Mouse (Mus musculus): Measurements from ENCODE around the gene Ppp4r2.

The Ppp4r2 gene

DNA sequence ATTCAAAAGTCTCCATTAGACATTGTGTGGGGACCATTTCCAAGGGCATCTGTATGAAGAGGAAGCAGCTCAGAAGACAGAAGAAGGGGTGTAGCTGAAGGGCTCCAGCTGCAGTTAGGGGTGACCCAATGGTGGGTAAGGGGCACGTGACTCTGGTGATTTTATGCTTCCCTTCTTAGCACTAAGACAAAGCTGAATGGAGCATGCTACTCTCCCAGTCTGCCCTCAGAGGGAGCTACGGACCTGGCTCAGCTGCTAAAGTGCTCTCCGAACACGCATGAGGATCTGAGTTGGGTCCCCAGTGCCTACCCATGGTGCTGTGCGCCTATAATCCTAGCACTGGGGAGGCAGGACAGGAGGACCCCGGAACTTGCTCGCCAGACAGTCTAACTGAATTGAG lies 52.0 kb downstream of the Ppp4r2 start:
- no peak for DNase-seq

DNA sequence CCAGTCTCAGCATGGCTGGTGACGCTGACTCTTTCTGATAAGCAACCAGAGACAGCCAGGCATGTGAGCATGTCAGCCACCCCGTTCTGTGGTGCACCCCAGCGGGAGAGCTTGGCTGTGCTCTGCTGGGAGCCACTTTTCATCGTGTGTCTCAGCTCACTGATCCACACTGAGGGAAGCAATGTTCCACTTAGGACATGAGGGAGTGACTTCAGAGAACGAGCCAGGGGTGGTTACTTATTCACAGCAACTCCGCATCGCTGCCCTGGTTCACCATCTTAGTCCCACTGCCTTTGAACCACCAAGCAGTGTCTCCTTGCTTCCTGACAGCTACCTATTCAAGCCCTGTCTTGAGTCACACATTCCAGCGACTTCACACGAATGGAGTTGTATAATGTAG lies 53.6 kb downstream of the Ppp4r2 start:
- no peak for DNase-seq

DNA sequence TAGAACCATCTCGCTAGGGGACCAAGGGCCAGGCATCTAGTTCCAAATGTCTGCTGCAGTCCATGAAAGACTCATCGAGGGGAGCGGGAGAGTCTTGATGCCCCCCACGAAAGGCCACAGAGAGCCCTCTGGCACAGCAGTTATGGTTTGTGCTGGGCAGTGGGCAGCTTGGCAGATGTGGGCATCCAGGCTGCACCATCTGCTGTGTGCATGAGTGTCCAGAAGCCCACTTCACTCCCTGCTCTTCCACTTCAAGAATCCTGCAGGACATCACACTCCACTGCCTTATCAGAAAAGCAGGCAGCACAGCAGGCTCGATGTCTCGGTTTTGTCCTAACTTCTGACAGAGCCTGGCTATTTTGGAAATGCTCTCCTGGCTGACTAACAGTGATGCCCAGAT lies 55.9 kb downstream of the Ppp4r2 start:
- no peak for DNase-seq

DNA sequence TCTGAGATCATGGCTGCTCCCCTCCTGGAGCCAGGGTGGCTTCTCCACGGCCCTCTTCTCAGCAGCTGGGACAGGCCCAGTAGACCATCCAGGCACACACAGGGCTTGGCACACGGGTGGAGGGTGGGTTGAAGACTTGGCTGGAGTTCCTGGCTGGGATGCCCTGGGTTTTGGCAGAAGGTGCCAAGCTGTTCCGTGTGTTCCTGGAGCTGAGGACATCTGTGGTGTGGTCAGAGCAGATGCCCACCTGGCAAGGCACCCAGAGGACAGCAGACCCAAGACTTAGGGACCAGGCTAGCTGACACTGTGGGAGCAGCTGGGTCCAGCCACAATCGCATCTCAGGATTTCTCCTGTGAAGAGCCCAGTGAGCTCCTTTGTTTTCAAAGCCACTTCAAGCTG lies 59.1 kb downstream of the Ppp4r2 start:
- DNase-seq: no peak

DNA sequence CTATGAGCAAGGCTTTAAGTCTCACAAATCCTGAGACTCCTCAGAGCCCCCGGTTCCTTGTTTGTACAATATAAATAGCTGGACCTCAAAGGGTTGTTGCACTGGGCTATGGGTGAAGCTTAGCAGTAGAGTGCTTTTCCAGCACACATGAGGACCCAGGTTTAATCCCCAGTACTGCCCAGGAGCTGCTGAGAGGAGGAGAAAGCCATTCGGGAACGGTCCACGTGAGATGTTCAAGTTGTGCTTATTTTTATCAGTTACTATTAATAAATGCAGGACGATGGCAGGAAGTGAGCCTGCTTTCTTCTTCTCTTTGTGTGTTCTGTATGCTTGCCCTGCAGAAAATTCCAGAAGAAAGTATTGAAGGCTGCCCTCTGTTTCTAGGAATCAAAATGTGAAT lies 59.7 kb downstream of the Ppp4r2 start:
- DNase-seq: no peak

DNA sequence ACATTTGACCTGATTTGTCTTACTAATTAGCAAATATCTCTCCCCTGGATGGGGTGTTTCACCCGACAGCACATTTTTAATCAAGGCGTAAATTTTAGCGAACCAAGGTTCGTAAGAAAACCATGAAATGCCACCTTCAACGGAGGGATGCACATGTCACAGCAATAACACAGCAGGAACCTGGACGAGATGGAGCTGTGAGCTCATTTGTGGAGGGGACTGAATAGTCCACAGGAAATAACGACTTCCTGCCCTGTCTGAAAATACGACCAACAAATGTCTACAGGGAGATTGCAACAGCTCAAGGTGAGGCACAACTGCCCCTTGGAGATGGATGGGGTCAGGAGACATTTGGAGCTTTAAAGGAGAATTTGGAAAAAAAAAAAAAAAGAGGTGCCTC lies 61.8 kb downstream of the Ppp4r2 start:
- no peak for DNase-seq

DNA sequence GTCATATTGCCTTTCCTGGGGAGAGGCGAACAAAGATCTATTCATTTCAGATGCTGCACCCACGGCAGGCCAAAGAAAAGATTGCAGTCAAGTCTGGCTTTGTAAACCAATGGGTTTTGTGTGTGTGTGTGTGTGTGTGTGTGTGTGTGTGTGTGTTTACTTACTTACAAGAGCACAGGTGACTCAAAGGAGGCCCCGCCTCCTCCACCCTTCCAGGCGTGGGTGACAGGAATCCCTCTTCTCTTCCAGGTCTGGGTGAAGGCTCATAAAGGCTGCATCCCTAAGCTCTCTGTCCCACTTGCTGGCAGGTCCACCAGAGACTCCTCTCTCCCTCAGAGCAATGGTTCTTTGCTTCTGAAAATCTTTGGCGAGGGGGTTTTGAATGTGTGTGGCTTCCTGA lies 63.5 kb downstream of the Ppp4r2 start:
- DNase-seq: no peak

DNA sequence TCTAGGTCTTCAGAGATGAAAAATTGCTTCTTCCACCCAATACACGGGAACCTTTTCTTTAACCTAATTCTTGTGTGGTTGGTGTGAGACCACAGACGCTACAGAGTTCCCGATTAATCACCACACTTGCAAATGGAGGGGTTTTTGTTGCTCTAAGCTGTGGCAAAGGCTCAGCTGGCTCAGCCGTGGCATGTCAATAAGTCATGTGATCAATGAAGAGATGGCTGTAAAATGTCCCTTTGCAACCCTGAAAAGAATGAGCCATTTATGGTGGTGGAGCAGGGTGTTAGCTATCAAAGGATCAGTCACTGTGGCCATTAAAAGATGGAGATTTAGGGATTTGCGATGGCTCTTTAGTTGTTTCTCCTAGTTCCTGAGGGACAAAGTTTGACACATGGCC lies 71.0 kb downstream of the Ppp4r2 start:
- DNase-seq: no peak

DNA sequence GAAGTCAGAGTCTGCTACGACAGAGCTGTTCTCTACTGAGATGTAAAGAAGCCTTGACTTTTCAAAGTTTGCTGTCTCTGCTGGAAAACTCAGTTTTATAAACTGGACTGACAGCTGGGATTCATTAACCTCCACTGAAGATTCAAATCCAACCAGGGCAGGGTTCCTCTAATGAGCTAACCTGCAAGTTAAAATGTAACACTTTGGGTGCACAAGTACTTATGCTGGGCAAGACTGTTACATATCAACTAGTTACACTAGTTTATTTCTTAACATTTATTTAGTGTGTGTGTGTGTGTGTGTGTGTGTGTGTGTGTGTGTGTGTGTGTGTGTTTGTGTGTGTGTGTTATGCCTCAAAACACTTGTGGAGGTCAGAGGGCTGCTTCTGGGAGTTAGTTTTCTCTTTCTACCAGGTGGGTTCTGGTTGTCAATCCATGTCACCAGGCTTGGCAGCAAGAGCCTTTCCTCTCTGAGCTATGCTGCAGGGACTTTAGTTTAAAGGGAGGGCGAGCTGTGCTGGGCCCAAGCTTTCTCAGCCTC lies 76.8 kb downstream of the Ppp4r2 start:
- no peak for DNase-seq

Measured in right cerebral cortex, postnatal 25 days (tissue).